Mouse (Mus musculus): ENCODE results near the gene C1ql3. TPM values are rescaled to one million over a fixed set of nuclear protein-coding genes. Genes with fewer than 3 reads are reported as not detected.

The C1ql3 gene
- polyA plus RNA-seq, 1 experiment = 0.04 TPM

DNA sequence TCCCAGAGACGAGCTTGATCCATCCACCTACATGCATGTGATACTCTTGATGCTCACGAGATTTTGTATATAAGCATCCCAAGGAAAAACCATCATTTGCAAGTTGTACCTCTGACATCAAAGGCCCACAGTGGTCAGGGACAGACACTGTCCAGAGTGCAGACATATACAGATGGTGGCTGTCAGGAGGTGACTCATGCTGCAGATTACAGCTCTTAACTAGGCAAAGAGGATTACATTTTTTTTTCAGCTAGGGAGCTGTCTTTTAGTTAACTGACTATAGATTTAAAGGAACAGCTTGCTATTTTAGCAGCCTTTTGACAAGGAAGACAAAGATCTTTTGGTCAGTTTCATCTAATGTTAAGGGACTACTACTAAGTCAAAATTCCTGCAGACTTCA lies 11.6 kb downstream of the C1ql3 start:
- DNase-seq (ENCODE audit: low read depth in 1 of 2, low spot score in 2 of 2) = no peak
- no peaks in the 10 kb centered on the region for H3K27me3 ChIP-seq (ENCODE audit: control insufficient read depth, insufficient read depth, low read length)
- TF ChIP-seq POLR2A (IDR thresholded peaks at IDR 0.05; ENCODE audit: low read depth, low read length) (no peak), CTCF (IDR thresholded peaks at IDR 0.05; ENCODE audit: extremely low read depth, insufficient read depth, insufficient read length, insufficient replicate concordance) (no peak)

DNA sequence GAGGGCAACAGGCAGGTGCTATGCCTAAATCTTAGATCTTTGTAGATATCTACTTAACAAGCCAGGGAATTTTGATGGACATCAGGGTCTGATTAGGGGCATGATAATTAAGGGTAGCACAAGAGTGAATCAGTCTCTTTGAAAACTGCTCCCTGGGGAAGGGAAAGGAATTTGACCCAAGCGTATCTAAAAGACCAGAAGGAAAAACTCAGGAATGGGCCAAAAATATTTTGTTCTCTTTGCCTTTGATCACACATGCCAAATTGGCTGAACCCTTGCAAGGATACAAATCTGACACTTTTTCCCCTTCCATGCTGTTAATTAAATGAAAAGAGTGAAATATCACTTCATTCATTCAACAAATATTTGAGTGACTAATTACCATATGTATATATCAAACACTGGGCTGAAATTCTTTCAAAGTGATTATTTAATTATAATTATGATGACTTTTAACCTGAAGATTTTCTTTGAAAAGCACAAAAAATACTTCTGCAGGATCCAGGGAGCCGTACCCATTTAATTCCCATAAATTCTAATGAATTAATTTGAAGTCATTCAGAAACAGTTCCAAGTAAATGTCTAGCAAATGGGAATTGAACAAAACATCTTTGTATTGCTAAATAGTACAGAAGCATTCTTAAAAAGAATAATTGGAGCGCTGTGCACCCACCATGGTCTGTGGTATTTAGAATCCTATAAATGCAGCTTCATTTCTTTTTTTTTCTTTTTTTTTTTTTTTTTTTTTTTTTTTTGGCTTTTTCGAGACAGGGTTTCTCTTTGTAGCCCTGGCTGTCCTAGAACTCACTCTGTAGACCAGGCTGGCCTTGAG lies 26.5 kb downstream of the C1ql3 start:
- Histone ChIP-seq H3K27ac (ENCODE audit: insufficient read depth, low read length) (no peak overlapping the region), H3K36me3 (ENCODE audit: control insufficient read depth, insufficient read depth, low read length) (no peaks in the 10 kb centered on the region), H3K4me1 (ENCODE audit: control insufficient read depth, insufficient read depth, insufficient read length) (no peaks in the 10 kb centered on the region), H3K4me3 (ENCODE audit: extremely low read depth, insufficient read depth, insufficient read length) (no peak overlapping the region), H3K27me3 (ENCODE audit: control insufficient read depth, insufficient read depth, low read length) (no peaks in the 10 kb centered on the region)
- no peak for DNase-seq (ENCODE audit: low read depth in 1 of 2, low spot score in 2 of 2)
- WGBS = 83% methylated on average over 4 of the region's 4 CpGs
- TF ChIP-seq CTCF (IDR thresholded peaks at IDR 0.05; ENCODE audit: extremely low read depth, insufficient read depth, insufficient read length, insufficient replicate concordance) = no peak
- no peak for TF ChIP-seq POLR2A (IDR thresholded peaks at IDR 0.05; ENCODE audit: low read depth, low read length)

More for the DNA sequence above, 11.6 kb downstream of the C1ql3 start:
- Histone ChIP-seq H3K4me1 (ENCODE audit: control insufficient read depth, insufficient read depth, insufficient read length) (no peaks in the 10 kb centered on the region), H3K27ac (ENCODE audit: insufficient read depth, low read length) (no peak overlapping the region), H3K4me3 (ENCODE audit: extremely low read depth, insufficient read depth, insufficient read length) (no peak overlapping the region), H3K36me3 (ENCODE audit: control insufficient read depth, insufficient read depth, low read length) (no peaks in the 10 kb centered on the region)
- 93% methylated on average over 2 of the region's 2 CpGs for WGBS

DNA sequence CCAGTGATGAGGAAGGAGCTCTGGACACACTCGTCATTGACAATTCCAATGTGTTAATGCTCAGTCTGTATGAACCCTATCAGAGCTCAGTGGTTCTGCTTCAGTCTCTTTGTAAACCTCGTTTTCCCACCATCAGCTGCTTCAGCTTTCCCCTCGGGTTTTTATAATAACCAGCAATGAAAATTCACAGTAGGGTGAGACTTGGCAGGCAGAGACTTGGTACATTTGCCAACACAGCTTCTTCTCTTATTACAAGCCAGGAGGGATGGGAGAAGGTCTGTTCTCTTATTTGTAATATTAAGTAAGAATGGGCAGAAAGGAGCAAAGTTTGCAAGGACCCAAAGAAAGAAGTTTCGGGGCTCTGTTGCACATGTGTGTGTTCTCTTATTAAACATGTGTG lies 32.8 kb downstream of the C1ql3 start:
- no peaks in the 10 kb centered on the region for H3K36me3 ChIP-seq (ENCODE audit: control insufficient read depth, insufficient read depth, low read length)
- no peak for TF ChIP-seq POLR2A (IDR thresholded peaks at IDR 0.05; ENCODE audit: low read depth, low read length)
- TF ChIP-seq CTCF (IDR thresholded peaks at IDR 0.05; ENCODE audit: extremely low read depth, insufficient read depth, insufficient read length, insufficient replicate concordance) = no peak
- no peak overlapping the region for H3K4me3 ChIP-seq (ENCODE audit: extremely low read depth, insufficient read depth, insufficient read length)
- no peaks in the 10 kb centered on the region for H3K27me3 ChIP-seq (ENCODE audit: control insufficient read depth, insufficient read depth, low read length)
- WGBS = 86% methylated on average over 4 of the region's 4 CpGs
- no peak overlapping the region for H3K27ac ChIP-seq (ENCODE audit: insufficient read depth, low read length)
- DNase-seq (ENCODE audit: low read depth in 1 of 2, low spot score in 2 of 2) = no peak
- H3K4me1 ChIP-seq (ENCODE audit: control insufficient read depth, insufficient read depth, insufficient read length) = no peaks in the 10 kb centered on the region

DNA sequence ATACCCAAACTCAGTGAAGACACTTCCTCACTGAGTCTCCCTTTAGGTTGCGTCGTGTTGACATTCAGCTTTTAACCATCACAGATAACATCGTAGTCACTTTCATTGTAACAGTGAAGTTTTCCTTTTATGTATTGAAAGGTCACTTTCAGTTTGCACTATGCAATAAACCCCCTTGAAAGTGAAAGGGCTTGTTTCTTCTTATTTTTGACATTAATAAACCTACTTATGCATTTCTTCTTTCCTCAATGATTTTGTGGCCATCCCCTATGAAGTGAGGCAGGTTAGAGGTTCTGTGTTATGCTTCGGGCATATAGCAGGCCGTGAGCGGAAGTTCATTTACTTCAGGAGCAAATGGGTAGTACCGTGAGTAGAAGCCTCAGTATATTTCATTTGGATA lies 34.2 kb downstream of the C1ql3 start:
- Histone ChIP-seq H3K4me1 (ENCODE audit: control insufficient read depth, insufficient read depth, insufficient read length) (no peaks in the 10 kb centered on the region), H3K4me3 (ENCODE audit: extremely low read depth, insufficient read depth, insufficient read length) (no peak overlapping the region), H3K27me3 (ENCODE audit: control insufficient read depth, insufficient read depth, low read length) (no peaks in the 10 kb centered on the region), H3K27ac (ENCODE audit: insufficient read depth, low read length) (no peak overlapping the region), H3K36me3 (ENCODE audit: control insufficient read depth, insufficient read depth, low read length) (no peaks in the 10 kb centered on the region)
- WGBS = 93% methylated on average over 7 of the region's 7 CpGs
- DNase-seq (ENCODE audit: low read depth in 1 of 2, low spot score in 2 of 2) = no peak
- TF ChIP-seq POLR2A (IDR thresholded peaks at IDR 0.05; ENCODE audit: low read depth, low read length) = no peak

DNA sequence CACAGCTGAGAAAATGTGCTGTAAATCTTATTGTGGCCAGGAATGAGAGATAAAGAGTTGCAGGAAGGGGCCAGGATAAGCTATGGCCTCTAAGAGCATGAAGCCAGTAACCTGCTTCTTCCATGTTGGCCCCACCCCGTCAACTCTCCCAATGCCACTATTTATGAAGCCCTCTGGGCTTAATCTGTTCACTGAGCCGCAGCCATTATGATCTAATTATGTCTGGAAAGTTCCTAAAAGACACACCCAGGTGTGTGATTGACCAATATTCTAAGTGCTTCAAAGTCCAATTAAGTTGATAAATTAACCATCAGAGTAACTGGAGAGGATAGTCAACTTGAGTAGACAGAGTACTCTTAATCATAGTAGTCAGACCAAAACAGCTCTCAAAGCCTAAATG lies 37.9 kb downstream of the C1ql3 start:
- Histone ChIP-seq H3K36me3 (ENCODE audit: control insufficient read depth, insufficient read depth, low read length) (no peaks in the 10 kb centered on the region), H3K4me3 (ENCODE audit: extremely low read depth, insufficient read depth, insufficient read length) (no peak overlapping the region), H3K4me1 (ENCODE audit: control insufficient read depth, insufficient read depth, insufficient read length) (no peaks in the 10 kb centered on the region), H3K27me3 (ENCODE audit: control insufficient read depth, insufficient read depth, low read length) (no peaks in the 10 kb centered on the region), H3K27ac (ENCODE audit: insufficient read depth, low read length) (no peak overlapping the region)
- WGBS = 96% methylated on average over 2 of the region's 2 CpGs
- no peak for DNase-seq (ENCODE audit: low read depth in 1 of 2, low spot score in 2 of 2)
- no peak for TF ChIP-seq CTCF (IDR thresholded peaks at IDR 0.05; ENCODE audit: extremely low read depth, insufficient read depth, insufficient read length, insufficient replicate concordance)
- TF ChIP-seq POLR2A (IDR thresholded peaks at IDR 0.05; ENCODE audit: low read depth, low read length) = no peak

DNA sequence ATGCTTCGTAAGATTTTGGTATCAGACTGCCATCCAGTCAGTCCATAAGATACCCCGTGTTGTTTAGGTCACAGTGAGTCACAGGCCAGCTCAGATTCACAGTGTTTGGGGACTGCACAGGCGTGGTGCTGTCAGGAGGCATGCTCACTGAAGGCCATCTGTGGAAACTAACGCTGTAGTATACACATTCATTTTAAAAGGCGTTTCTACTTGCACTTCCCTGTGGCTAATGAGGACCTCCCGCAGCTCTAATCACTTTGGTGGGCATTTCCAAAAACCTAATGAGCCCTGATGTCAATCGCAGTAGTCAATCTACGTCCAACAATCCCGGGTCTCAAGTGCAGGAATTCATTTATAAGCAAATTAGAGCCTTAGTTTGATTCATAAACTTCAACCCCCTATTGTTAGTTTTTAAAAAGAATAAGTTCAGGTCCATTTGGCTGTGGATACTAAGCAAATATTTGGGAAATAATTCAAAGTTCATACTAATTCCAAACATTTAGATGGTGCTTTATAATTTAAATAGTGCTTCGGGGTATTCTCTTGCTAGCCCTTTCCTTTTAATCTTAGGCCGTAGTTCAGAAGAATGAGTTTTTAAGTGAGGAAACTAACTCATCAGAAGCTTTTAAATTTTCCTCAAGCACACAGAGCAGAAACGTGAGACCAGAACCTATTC lies 41.4 kb downstream of the C1ql3 start:
- Histone ChIP-seq H3K27ac (ENCODE audit: insufficient read depth, low read length) (no peak overlapping the region), H3K27me3 (ENCODE audit: control insufficient read depth, insufficient read depth, low read length) (no peaks in the 10 kb centered on the region), H3K4me1 (ENCODE audit: control insufficient read depth, insufficient read depth, insufficient read length) (no peaks in the 10 kb centered on the region), H3K36me3 (ENCODE audit: control insufficient read depth, insufficient read depth, low read length) (no peaks in the 10 kb centered on the region), H3K4me3 (ENCODE audit: extremely low read depth, insufficient read depth, insufficient read length) (no peak overlapping the region)
- no peak for DNase-seq (ENCODE audit: low read depth in 1 of 2, low spot score in 2 of 2)
- WGBS = 91% methylated on average over 12 of the region's 12 CpGs
- TF ChIP-seq POLR2A (IDR thresholded peaks at IDR 0.05; ENCODE audit: low read depth, low read length) (no peak), CTCF (IDR thresholded peaks at IDR 0.05; ENCODE audit: extremely low read depth, insufficient read depth, insufficient read length, insufficient replicate concordance) (no peak)

Measured in spleen, adult 2 months (tissue).